Mouse (Mus musculus) gastrocnemius, adult 2 months (tissue): ENCODE results near the gene Zc3h12d. TPM values are rescaled to one million over a fixed set of nuclear protein-coding genes. Genes with fewer than 3 reads are reported as not detected.
A peak's percentile ranks its signal among the peaks of the same experiment; 100 is the strongest.

ENCODE experiments used
- DNase-seq: peaks from one replicate; pipeline ENCODE4 v3.0.0; 2022
- H3K27ac ChIP-seq: fragments of 200-600 bp; 2 replicates; pipeline ENCODE4 v1.8.1; 2022; ENCODE audit warnings: mild to moderate bottlenecking
- H3K4me3 ChIP-seq: fragments of 200-600 bp; 2 replicates; pipeline ENCODE4 v1.8.1; 2022; ENCODE audit warnings: mild to moderate bottlenecking, moderate library complexity
- CTCF ChIP-seq: fragments of 200-600 bp; IDR thresholded peaks from 2 replicates; pipeline ENCODE4 v1.8.1; 2022; ENCODE audit warnings: antibody characterized with exemption, mild to moderate bottlenecking, moderate library complexity
- intact Hi-C: fragments of 180-260 bp; cut with DNase I; formaldehyde crosslinking; loops from one replicate; pipeline ENCODE4 v1.15.1; 2025
- total RNA-seq, 2 experiments: library from RNA; stranded (reverse); gene quantifications; 2 replicates each; pipeline ENCODE4 v1.2.3; 2021

The Zc3h12d gene
- total RNA-seq, 2 experiments from 2014 or later: 0.08 TPM; not detected in 1

GRCm38 (mm10) chr10:7841571-7842080, 9.4 kb downstream of the Zc3h12d start:
- DNase-seq: peak; percentile 92
- peak overlapping the region; percentile 87 for H3K27ac ChIP-seq
- intact Hi-C loops: no loop called here
- H3K4me3 ChIP-seq: peak overlapping the region; percentile 49
- no peak for TF ChIP-seq CTCF

GRCm38 (mm10) chr10:7843181-7843580, 10.9 kb downstream of the Zc3h12d start:
- H3K4me3 ChIP-seq: no peak overlapping the region
- no peak for DNase-seq
- TF ChIP-seq CTCF: no peak
- intact Hi-C loops: no loop called here
- no peak overlapping the region for H3K27ac ChIP-seq

- intact Hi-C loops: no loop called here
- H3K4me3 ChIP-seq: no peak overlapping the region
- no peak overlapping the region for H3K27ac ChIP-seq
- no peak for TF ChIP-seq CTCF
- DNase-seq: no peak
Measured at GRCm38 (mm10) chr10:7844161-7844560, 11.9 kb downstream of the Zc3h12d start.

GRCm38 (mm10) chr10:7845136-7845535, 12.9 kb downstream of the Zc3h12d start:
- H3K4me3 ChIP-seq: no peak overlapping the region
- no peak for TF ChIP-seq CTCF
- H3K27ac ChIP-seq: no peak overlapping the region
- peak; percentile 39 for DNase-seq
- intact Hi-C loops: no loop called here

- Histone ChIP-seq H3K27ac (no peak overlapping the region), H3K4me3 (no peak overlapping the region)
- intact Hi-C loops: no loop called here
- TF ChIP-seq CTCF: no peak
- DNase-seq: no peak
Measured at GRCm38 (mm10) chr10:7845991-7846390, 13.7 kb downstream of the Zc3h12d start.

- Histone ChIP-seq H3K27ac (no peak overlapping the region), H3K4me3 (no peak overlapping the region)
- no peak for DNase-seq
- intact Hi-C loops: no loop called here
- no peak for TF ChIP-seq CTCF
Measured at GRCm38 (mm10) chr10:7847166-7847605, 14.9 kb downstream of the Zc3h12d start.

GRCm38 (mm10) chr10:7851891-7852290, 19.6 kb downstream of the Zc3h12d start:
- Histone ChIP-seq H3K4me3 (no peak overlapping the region), H3K27ac (no peak overlapping the region)
- DNase-seq: no peak
- intact Hi-C loops: no loop called here
- no peak for TF ChIP-seq CTCF

- H3K4me3 ChIP-seq: no peak overlapping the region
- H3K27ac ChIP-seq: no peak overlapping the region
- TF ChIP-seq CTCF: no peak
- intact Hi-C loops: no loop called here
- no peak for DNase-seq
Measured at GRCm38 (mm10) chr10:7860494-7860893, 28.2 kb downstream of the Zc3h12d start.

- DNase-seq: no peak
- Histone ChIP-seq H3K27ac (no peak overlapping the region), H3K4me3 (no peak overlapping the region)
- no peak for TF ChIP-seq CTCF
- intact Hi-C loops: no loop called here
Measured at GRCm38 (mm10) chr10:7861259-7861936, 29.1 kb downstream of the Zc3h12d start.

GRCm38 (mm10) chr10:7861937-7862657, 29.8 kb downstream of the Zc3h12d start:
- no peak for DNase-seq
- no peak for TF ChIP-seq CTCF
- Histone ChIP-seq H3K4me3 (no peak overlapping the region), H3K27ac (no peak overlapping the region)
- intact Hi-C loops: no loop called here

- H3K4me3 ChIP-seq: no peak overlapping the region
- no peak overlapping the region for H3K27ac ChIP-seq
- DNase-seq: no peak
- no peak for TF ChIP-seq CTCF
- intact Hi-C loops: no loop called here
Measured at GRCm38 (mm10) chr10:7863411-7863810, 31.1 kb downstream of the Zc3h12d start.

- TF ChIP-seq CTCF: no peak
- Histone ChIP-seq H3K4me3 (no peak overlapping the region), H3K27ac (no peak overlapping the region)
- intact Hi-C loops: no loop called here
- DNase-seq: peak; percentile 44
Measured at GRCm38 (mm10) chr10:7864184-7864583, 31.9 kb downstream of the Zc3h12d start.

- Histone ChIP-seq H3K4me3 (no peak overlapping the region), H3K27ac (no peak overlapping the region)
- no peak for DNase-seq
- intact Hi-C loops: no loop called here
- TF ChIP-seq CTCF: no peak
Measured at GRCm38 (mm10) chr10:7864806-7865205, 32.5 kb downstream of the Zc3h12d start.
